Mouse (Mus musculus): ENCODE measurements around the gene Lrrc30.

The Lrrc30 gene

GRCm38 (mm10) chr17:67632676-67633339 is at the start of gene Lrrc30:
Gene Lrrc30 (minus strand): TSS chr17:67632723.
- no peak for DNase-seq

GRCm38 (mm10) chr17:67681084-67681483 is 48.6 kb upstream of the Lrrc30 start:
- no peak for DNase-seq

- no peak for DNase-seq
These were observed 46.1 kb upstream of the Lrrc30 start for GRCm38 (mm10) chr17:67678576-67678975.

- peak; percentile 42 for DNase-seq
These were observed 35.5 kb upstream of the Lrrc30 start for GRCm38 (mm10) chr17:67667981-67668380.

- DNase-seq: no peak
These were observed 34.5 kb upstream of the Lrrc30 start for GRCm38 (mm10) chr17:67666981-67667380.

- no peak for DNase-seq
These were observed 31.8 kb upstream of the Lrrc30 start for GRCm38 (mm10) chr17:67664299-67664698.

GRCm38 (mm10) chr17:67651506-67651905 is 19.0 kb upstream of the Lrrc30 start:
- no peak for DNase-seq

- no peak for DNase-seq
These were observed 9.1 kb upstream of the Lrrc30 start for GRCm38 (mm10) chr17:67641627-67642026.

- DNase-seq: no peak
These were observed 5.7 kb upstream of the Lrrc30 start for GRCm38 (mm10) chr17:67638119-67638810.

GRCm38 (mm10) chr17:67636951-67637350 is 4.4 kb upstream of the Lrrc30 start:
- DNase-seq: no peak

GRCm38 (mm10) chr17:67636304-67636703 is 3.8 kb upstream of the Lrrc30 start:
- no peak for DNase-seq

- DNase-seq: no peak
These were observed 2.8 kb downstream of the Lrrc30 start for GRCm38 (mm10) chr17:67629746-67630145.

GRCm38 (mm10) chr17:67629211-67629657 is 3.3 kb downstream of the Lrrc30 start:
- peak; percentile 11 for DNase-seq

- DNase-seq: no peak
These were observed 4.0 kb downstream of the Lrrc30 start for GRCm38 (mm10) chr17:67628475-67628874.

GRCm38 (mm10) chr17:67625431-67625830 is 7.1 kb downstream of the Lrrc30 start:
- DNase-seq: no peak

GRCm38 (mm10) chr17:67619001-67619400 is 13.5 kb downstream of the Lrrc30 start:
- DNase-seq: no peak

GRCm38 (mm10) chr17:67614381-67614780 is 18.1 kb downstream of the Lrrc30 start:
- DNase-seq: no peak

- no peak for DNase-seq
These were observed 19.9 kb downstream of the Lrrc30 start for GRCm38 (mm10) chr17:67612576-67612975.

- no peak for DNase-seq
These were observed 20.4 kb downstream of the Lrrc30 start for GRCm38 (mm10) chr17:67612151-67612550.

GRCm38 (mm10) chr17:67604446-67604845 is 28.1 kb downstream of the Lrrc30 start:
- DNase-seq: no peak

GRCm38 (mm10) chr17:67602556-67602955 is 30.0 kb downstream of the Lrrc30 start:
- no peak for DNase-seq

- peak; percentile 77 for DNase-seq
These were observed 47.5 kb downstream of the Lrrc30 start for GRCm38 (mm10) chr17:67584937-67585579.

- no peak for DNase-seq
These were observed 48.0 kb downstream of the Lrrc30 start for GRCm38 (mm10) chr17:67584533-67584932.

- no peak for DNase-seq
These were observed 49.1 kb downstream of the Lrrc30 start for GRCm38 (mm10) chr17:67583422-67583821.

Measured in right cerebral cortex, postnatal 25 days (tissue).